Mouse (Mus musculus): ENCODE measurements around the gene Prnd. TPM values are rescaled to one million over a fixed set of nuclear protein-coding genes. Genes with fewer than 3 reads are reported as not detected.

Prnd gene
- polyA plus RNA-seq (2016; fragmentation: Nextera tagmentation; extraction: Ambion mirVana), result 3.6 and 5.1 TPM in 2 replicates

- DNase-seq (ENCODE audit: low spot score), result no peak
- Histone ChIP-seq H3K4me3 (no peak within 1 kb of the TSS), H3K9me3 (replicated peaks) (no peaks in the 10 kb centered on the region), H3K27ac (replicated peaks) (no peak within 1 kb of the TSS; the same call in 1 of the 2 replicates), H3K4me1 (peaks cover 31% of the 10 kb centered on the region), H3K36me3 (no peaks in the 10 kb centered on the region), H3K27me3 (ENCODE audit: low read depth, poor library complexity, severe bottlenecking) (peaks cover 52% of the 10 kb centered on the region)
- 13% methylated on average over 11 of the region's 11 CpGs for WGBS
Measured at GRCm38 (mm10) chr2:131950598-131951095, at the start of gene Prnd. Gene Prnd, plus strand, starts transcription at chr2:131950861.

DNA sequence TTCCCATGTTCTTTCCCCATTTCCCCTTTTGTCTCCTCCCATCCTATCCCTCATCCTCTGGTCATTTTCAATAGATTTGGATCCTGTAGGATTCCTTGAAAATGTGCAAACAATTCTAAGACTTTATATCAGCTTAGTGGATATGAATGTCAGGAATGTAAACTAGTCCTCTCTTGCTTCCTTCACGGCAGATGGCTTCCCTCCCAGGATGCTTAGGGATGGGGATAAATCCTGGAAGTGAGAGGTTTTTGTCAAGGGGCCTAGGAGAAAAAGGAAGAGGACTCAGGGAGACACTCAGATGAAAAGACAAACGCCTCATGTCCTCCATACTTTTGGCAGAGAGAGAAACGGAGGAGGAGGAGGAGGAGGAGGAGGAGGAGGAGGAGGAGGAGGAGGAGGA lies 48.2 kb upstream of the Prnd start:
- Histone ChIP-seq H3K27me3 (ENCODE audit: low read depth, poor library complexity, severe bottlenecking) (no peaks in the 10 kb centered on the region), H3K9me3 (replicated peaks) (no peaks in the 10 kb centered on the region), H3K4me3 (no peak overlapping the region), H3K36me3 (no peaks in the 10 kb centered on the region), H3K4me1 (no peaks in the 10 kb centered on the region), H3K27ac (replicated peaks) (no peak overlapping the region)
- no peak for DNase-seq (ENCODE audit: low spot score)
- WGBS, result 55% methylated on average over 2 of the region's 3 CpGs

- no peak for DNase-seq (ENCODE audit: low spot score)
- peaks cover 4% of the 10 kb centered on the region; the same call in 1 of the 2 replicates for H3K27me3 ChIP-seq (ENCODE audit: low read depth, poor library complexity, severe bottlenecking)
- H3K27ac ChIP-seq (replicated peaks), result no peak overlapping the region
- no peaks in the 10 kb centered on the region for H3K9me3 ChIP-seq (replicated peaks)
- H3K36me3 ChIP-seq, result no peaks in the 10 kb centered on the region
- H3K4me1 ChIP-seq, result no peaks in the 10 kb centered on the region
- H3K4me3 ChIP-seq, result no peak overlapping the region
- 66% methylated on average over 8 of the region's 8 CpGs for WGBS
Measured at GRCm38 (mm10) chr2:131902867-131903266, 47.8 kb upstream of the Prnd start.

DNA sequence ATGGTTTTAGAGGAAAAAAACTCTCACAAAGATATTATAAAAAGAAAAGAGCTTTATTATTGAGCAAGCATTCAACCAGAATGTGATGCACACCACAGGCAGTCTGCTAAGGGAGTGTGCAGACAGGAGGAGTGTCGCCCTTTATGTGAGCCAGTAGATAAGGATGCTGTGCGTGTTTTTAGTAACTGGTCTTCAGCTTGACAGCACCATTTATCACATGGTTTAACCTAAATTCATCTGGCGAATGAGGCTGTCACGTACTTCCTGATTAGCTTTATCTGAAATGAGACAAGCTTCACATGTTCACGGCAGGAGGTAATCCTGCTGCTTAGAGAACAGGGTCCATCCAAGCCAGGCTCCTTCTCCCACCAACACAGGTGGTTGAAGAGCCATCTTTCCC lies 45.6 kb upstream of the Prnd start:
- Histone ChIP-seq H3K9me3 (replicated peaks) (no peaks in the 10 kb centered on the region), H3K27me3 (ENCODE audit: low read depth, poor library complexity, severe bottlenecking) (peaks cover 13% of the 10 kb centered on the region), H3K27ac (replicated peaks) (no peak overlapping the region), H3K4me1 (peaks cover 1% of the 10 kb centered on the region; the same call in 1 of the 2 replicates), H3K36me3 (no peaks in the 10 kb centered on the region), H3K4me3 (no peak overlapping the region)
- no peak for DNase-seq (ENCODE audit: low spot score)
- WGBS, result 82% methylated on average over 5 of the region's 5 CpGs

DNA sequence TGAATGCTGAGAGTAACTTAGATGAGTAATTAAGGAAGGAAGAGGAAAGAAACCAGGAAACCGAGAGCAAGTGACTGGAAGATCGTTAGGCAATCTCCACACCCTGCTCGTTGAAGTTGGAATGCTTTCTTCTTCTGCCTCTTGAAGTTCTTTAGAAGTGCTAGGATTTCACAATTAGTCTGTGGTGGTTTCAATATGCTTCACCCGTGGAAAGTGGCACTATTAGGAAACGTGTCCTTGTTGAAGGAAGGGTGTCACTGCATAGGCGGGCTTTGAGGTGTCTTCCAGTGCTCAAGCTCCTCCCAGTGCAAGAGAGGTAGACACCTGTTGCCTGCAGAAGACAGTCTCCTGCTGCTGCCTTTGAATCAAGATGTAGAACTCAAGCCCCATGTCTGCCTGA lies 44.9 kb upstream of the Prnd start:
- WGBS, result 87% methylated on average over 6 of the region's 6 CpGs
- H3K4me1 ChIP-seq, result peaks cover 5% of the 10 kb centered on the region; the same call in 1 of the 2 replicates
- no peak overlapping the region for H3K27ac ChIP-seq (replicated peaks)
- H3K9me3 ChIP-seq (replicated peaks), result no peaks in the 10 kb centered on the region
- no peak overlapping the region for H3K4me3 ChIP-seq
- no peaks in the 10 kb centered on the region for H3K36me3 ChIP-seq
- peaks cover 21% of the 10 kb centered on the region for H3K27me3 ChIP-seq (ENCODE audit: low read depth, poor library complexity, severe bottlenecking)
- no peak for DNase-seq (ENCODE audit: low spot score)

DNA sequence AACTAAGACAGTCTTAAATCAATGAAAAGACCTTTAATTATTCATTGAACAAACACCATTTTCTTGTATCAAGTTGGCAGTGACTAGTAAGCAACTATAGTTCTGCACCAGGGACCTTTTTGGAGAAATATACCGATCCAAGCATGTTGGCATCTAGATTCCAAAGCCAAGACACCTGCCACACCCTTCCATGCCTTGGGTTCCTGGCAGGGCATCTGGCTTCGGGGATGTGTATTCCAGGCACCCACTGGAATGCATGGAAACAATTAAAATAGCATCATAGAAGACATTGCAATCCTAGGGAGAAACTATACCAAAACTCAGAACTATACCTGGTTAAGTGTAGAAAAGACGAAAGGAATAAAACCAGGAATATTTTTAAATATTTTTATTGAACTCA lies 44.4 kb upstream of the Prnd start:
- H3K9me3 ChIP-seq (replicated peaks), result no peaks in the 10 kb centered on the region
- no peak overlapping the region for H3K4me3 ChIP-seq
- H3K27ac ChIP-seq (replicated peaks), result no peak overlapping the region
- peaks cover 25% of the 10 kb centered on the region for H3K27me3 ChIP-seq (ENCODE audit: low read depth, poor library complexity, severe bottlenecking)
- no peaks in the 10 kb centered on the region for H3K36me3 ChIP-seq
- peaks cover 9% of the 10 kb centered on the region for H3K4me1 ChIP-seq
- 84% methylated on average over 3 of the region's 3 CpGs for WGBS
- no peak for DNase-seq (ENCODE audit: low spot score)

- WGBS, result 78% methylated on average over 1 of the region's 1 CpGs
- no peak overlapping the region for H3K27ac ChIP-seq (replicated peaks)
- H3K4me1 ChIP-seq, result peaks cover 13% of the 10 kb centered on the region
- peaks cover 30% of the 10 kb centered on the region for H3K27me3 ChIP-seq (ENCODE audit: low read depth, poor library complexity, severe bottlenecking)
- no peak for DNase-seq (ENCODE audit: low spot score)
- no peak overlapping the region for H3K4me3 ChIP-seq
- H3K9me3 ChIP-seq (replicated peaks), result no peaks in the 10 kb centered on the region
- no peaks in the 10 kb centered on the region for H3K36me3 ChIP-seq
Measured at GRCm38 (mm10) chr2:131906846-131907245, 43.8 kb upstream of the Prnd start.

DNA sequence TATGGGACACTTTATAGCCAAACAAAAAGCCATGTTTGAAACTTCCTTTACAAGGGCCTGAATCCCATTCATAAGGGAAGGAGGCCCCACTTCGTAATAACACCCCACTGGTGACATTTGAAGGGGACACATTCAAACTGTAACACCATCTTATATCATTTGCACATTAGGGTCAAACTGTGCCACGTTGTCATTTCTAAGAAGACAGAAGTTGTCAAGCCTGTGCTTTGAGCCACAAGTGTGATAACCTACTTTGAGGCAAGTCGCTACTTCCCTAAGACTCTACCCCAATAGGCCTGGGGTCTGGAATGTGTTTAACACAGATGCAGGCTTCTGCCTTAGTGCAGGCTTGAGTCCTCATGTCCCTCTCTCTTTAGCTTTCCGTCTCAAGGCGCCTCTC lies 43.4 kb upstream of the Prnd start:
- Histone ChIP-seq H3K4me1 (peaks cover 13% of the 10 kb centered on the region), H3K36me3 (no peaks in the 10 kb centered on the region), H3K27me3 (ENCODE audit: low read depth, poor library complexity, severe bottlenecking) (peaks cover 30% of the 10 kb centered on the region), H3K4me3 (no peak overlapping the region), H3K27ac (replicated peaks) (no peak overlapping the region), H3K9me3 (replicated peaks) (no peaks in the 10 kb centered on the region)
- WGBS, result 83% methylated on average over 5 of the region's 5 CpGs
- DNase-seq (ENCODE audit: low spot score), result no peak

GRCm38 (mm10) chr2:131908351-131908861 lies 42.3 kb upstream of the Prnd start:
- Histone ChIP-seq H3K27me3 (ENCODE audit: low read depth, poor library complexity, severe bottlenecking) (peaks cover 30% of the 10 kb centered on the region), H3K9me3 (replicated peaks) (no peaks in the 10 kb centered on the region), H3K36me3 (no peaks in the 10 kb centered on the region), H3K27ac (replicated peaks) (no peak overlapping the region), H3K4me1 (peaks cover 13% of the 10 kb centered on the region), H3K4me3 (no peak overlapping the region)
- no peak for DNase-seq (ENCODE audit: low spot score)
- 91% methylated on average over 7 of the region's 7 CpGs for WGBS

- DNase-seq (ENCODE audit: low spot score), result no peak
- peaks cover 13% of the 10 kb centered on the region for H3K4me1 ChIP-seq
- peaks cover 30% of the 10 kb centered on the region for H3K27me3 ChIP-seq (ENCODE audit: low read depth, poor library complexity, severe bottlenecking)
- no peaks in the 10 kb centered on the region for H3K36me3 ChIP-seq
- H3K27ac ChIP-seq (replicated peaks), result no peak overlapping the region
- peak overlapping the region; percentile 62; the same call in 1 of the 2 replicates for H3K4me3 ChIP-seq
- WGBS, result 86% methylated on average over 1 of the region's 1 CpGs
- H3K9me3 ChIP-seq (replicated peaks), result no peaks in the 10 kb centered on the region
Measured at GRCm38 (mm10) chr2:131908906-131909305, 41.8 kb upstream of the Prnd start.

DNA sequence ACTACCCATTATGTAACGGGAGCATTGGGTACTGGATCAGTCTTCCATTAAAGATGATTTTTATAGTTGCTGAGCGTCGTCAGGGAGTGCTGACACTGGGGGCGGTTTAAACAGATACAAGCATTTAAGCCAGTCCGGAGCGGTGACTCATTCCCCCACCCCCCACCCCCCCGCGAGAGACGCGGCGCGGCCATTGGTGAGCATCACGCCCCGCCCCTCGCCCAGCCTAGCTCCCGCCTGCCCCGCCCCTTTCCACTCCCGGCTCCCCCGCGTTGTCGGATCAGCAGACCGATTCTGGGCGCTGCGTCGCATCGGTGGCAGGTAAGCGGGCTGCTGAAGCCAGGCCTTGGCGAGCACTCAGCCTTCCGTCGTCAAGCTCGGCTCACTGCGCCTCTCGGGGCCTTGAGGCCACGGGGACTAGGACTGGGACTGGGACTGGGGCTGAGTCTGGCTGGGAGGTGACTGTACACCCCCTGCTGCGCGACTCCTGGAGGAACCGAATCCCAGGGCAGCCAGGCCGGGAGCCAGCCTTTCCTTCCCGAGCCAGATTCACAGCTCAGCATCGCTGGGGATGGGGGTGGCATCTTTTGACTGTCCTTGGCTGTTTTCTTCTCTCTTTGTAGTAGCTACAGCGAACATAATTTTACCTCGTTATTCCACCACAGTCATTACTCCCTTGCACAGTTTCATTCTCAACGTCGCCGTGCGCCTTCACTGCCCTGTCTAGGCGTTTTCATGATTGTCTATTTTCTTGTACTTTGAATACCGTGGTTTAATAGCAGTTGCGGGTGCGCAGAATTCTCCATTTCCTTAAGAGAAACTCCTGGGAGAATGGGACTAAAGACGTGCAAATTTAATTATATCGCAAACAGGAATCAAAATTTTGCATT lies 40.7 kb upstream of the Prnd start, which contains the start of the genes Prnp and Prn:
TSS of gene Prnp (plus strand) at position 246 of the 890 bp plus-strand sequence.
TSS of gene Prn (plus strand) at position 275 of the 890 bp plus-strand sequence.
- Histone ChIP-seq H3K9me3 (replicated peaks) (no peaks in the 10 kb centered on the region), H3K4me1 (peaks cover 13% of the 10 kb centered on the region), H3K36me3 (no peaks in the 10 kb centered on the region), H3K27me3 (ENCODE audit: low read depth, poor library complexity, severe bottlenecking) (peaks cover 30% of the 10 kb centered on the region), H3K4me3 (peak within 1 kb of the TSS; percentile 62), H3K27ac (replicated peaks) (peak within 1 kb of the TSS; percentile 82)
- 5% methylated on average over 51 of the region's 52 CpGs for WGBS
- peak; percentile 92 for DNase-seq (ENCODE audit: low spot score)

DNA sequence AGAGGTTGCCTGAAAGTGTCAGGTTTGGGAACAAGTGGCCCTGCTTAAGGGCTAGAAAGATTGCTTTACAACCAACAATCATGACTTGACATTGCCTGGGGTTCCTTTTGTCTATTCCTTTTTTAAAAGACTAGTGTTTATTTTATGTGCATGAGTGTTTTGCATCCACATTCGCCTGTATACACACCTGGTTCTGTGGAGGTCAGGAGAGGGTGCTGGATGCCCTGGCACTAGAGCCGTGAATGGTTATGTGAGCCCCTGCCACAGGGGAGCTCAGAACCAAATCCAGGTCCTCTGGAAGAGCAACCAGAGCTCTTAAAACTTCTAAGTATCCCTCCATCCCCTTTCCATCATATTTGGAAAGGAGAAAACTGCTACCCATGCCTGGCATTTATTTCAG lies 39.8 kb upstream of the Prnd start:
- H3K9me3 ChIP-seq (replicated peaks), result no peaks in the 10 kb centered on the region
- DNase-seq (ENCODE audit: low spot score), result no peak
- peak overlapping the region; percentile 62 for H3K4me3 ChIP-seq
- H3K36me3 ChIP-seq, result no peaks in the 10 kb centered on the region
- H3K27me3 ChIP-seq (ENCODE audit: low read depth, poor library complexity, severe bottlenecking), result peaks cover 30% of the 10 kb centered on the region
- H3K27ac ChIP-seq (replicated peaks), result no peak overlapping the region
- peaks cover 13% of the 10 kb centered on the region for H3K4me1 ChIP-seq
- WGBS, result 62% methylated on average over 2 of the region's 2 CpGs

DNA sequence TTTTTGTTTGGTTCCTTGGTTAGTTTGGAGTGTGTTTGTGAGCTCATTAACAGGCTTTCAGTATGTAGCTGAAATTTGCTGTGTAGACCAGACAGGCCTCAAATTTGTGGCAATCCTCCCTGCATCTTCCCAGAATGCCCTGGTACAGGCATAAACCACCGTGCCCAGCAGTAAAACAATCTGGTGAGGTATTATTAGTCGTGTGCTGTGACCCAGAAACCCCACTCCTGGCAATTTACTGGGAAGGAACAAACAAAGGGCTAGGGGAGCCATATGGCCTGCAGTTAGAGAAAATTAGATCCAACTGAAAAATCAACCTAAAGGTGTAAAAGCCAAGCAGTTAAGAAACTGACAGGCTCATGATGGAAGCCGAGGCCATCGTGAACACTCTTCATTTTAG lies 39.3 kb upstream of the Prnd start:
- 63% methylated on average over 4 of the region's 4 CpGs for WGBS
- H3K9me3 ChIP-seq (replicated peaks), result no peaks in the 10 kb centered on the region
- H3K4me1 ChIP-seq, result peaks cover 13% of the 10 kb centered on the region
- no peak for DNase-seq (ENCODE audit: low spot score)
- peaks cover 30% of the 10 kb centered on the region for H3K27me3 ChIP-seq (ENCODE audit: low read depth, poor library complexity, severe bottlenecking)
- H3K36me3 ChIP-seq, result no peaks in the 10 kb centered on the region
- no peak overlapping the region for H3K4me3 ChIP-seq
- H3K27ac ChIP-seq (replicated peaks), result no peak overlapping the region

Data from midbrain, embryonic 10.5 days (tissue).